Mouse (Mus musculus) intestine, embryonic 14.5 days (tissue): ENCODE measurements around the gene Efnb3. TPM values are rescaled to one million over a fixed set of nuclear protein-coding genes. Genes with fewer than 3 reads are reported as not detected.

Experiments
- ATAC-seq: fragments of 200-750 bp; cut with Nextera tagmentation; replicated peaks from 2 replicates; pipeline ENCODE4 v1.8.0; 2017; ENCODE audit warnings: low read depth, moderate number of reproducible peaks, moderate TSS enrichment, moderate library complexity; ENCODE audit not compliant: low FRiP score, low TSS enrichment
- DNase-seq: peaks from one replicate; pipeline ENCODE4 v3.0.0-alpha.2; 2018; ENCODE audit warnings: low spot score
- H3K27ac ChIP-seq: fragments of 300-500 bp; sonication (generic); 2 replicates; pipeline ENCODE4 v1.5.1; 2014; ENCODE audit warnings: low read depth, mild to moderate bottlenecking, control low read depth
- H3K27me3 ChIP-seq: fragments of 300-500 bp; sonication (generic); replicated peaks from 2 replicates; pipeline ENCODE4 v1.6.1; 2014; ENCODE audit warnings: low read length, control low read depth; ENCODE audit not compliant: control insufficient read depth, insufficient read depth
- H3K36me3 ChIP-seq: fragments of 300-500 bp; sonication (generic); 2 replicates; pipeline ENCODE4 v1.6.1; 2014; ENCODE audit warnings: low read length, control low read depth; ENCODE audit not compliant: control insufficient read depth, insufficient read depth
- H3K4me1 ChIP-seq: fragments of 300-500 bp; sonication (generic); replicated peaks from 2 replicates; pipeline ENCODE4 v1.6.1; 2014; ENCODE audit warnings: low read length, control low read depth, mixed read lengths; ENCODE audit not compliant: control insufficient read depth, insufficient read depth
- H3K4me2 ChIP-seq: fragments of 300-500 bp; sonication (generic); 2 replicates; pipeline ENCODE4 v1.6.1; 2014; ENCODE audit warnings: low read length
- H3K4me3 ChIP-seq: fragments of 300-500 bp; sonication (generic); 2 replicates; pipeline ENCODE4 v1.5.1; 2014; ENCODE audit warnings: low read depth, low read length, control low read depth, mixed read lengths
- H3K9ac ChIP-seq: fragments of 300-500 bp; sonication (generic); 2 replicates; pipeline ENCODE4 v1.6.1; 2014; ENCODE audit warnings: mild to moderate bottlenecking, low read length
- H3K9me3 ChIP-seq: fragments of 300-500 bp; sonication (generic); 2 replicates; pipeline ENCODE4 v1.6.1; 2016; ENCODE audit warnings: low read length, control low read depth; ENCODE audit not compliant: control insufficient read depth
- WGBS: fragments of 180-500 bp; shearing (Covaris S2); extraction: QIAGEN DNeasy Blood & Tissue Kit; methylation state at CpG from one replicate; pipeline ENCODE4 v1.1.7; 2014; 5-methylcytosine and 5-hydroxymethylcytosine counted together
- polyA plus RNA-seq: library from polyadenylated mRNA; unstranded; fragments of >200 nt; fragmentation: Nextera tagmentation; extraction: Ambion mirVana; gene quantifications from 2 replicates; pipeline ENCODE4 v1.2.1, GENCODE M21; 2014

Efnb3 gene
- polyA plus RNA-seq, 1 experiment from 2014 or later = 4.9 TPM

GRCm38 (mm10) chr11:69563373-69563772, 3.4 kb upstream of the Efnb3 start:
- Histone ChIP-seq H3K4me3 (no peak overlapping the region), H3K4me2 (no peak overlapping the region), H3K36me3 (peaks cover 43% of the 10 kb centered on the region), H3K9me3 (no peaks in the 10 kb centered on the region), H3K4me1 (peaks cover 19% of the 10 kb centered on the region), H3K27ac (no peak overlapping the region), H3K9ac (no peak overlapping the region), H3K27me3 (no peaks in the 10 kb centered on the region)
- DNase-seq (no peak), ATAC-seq (no peak)
- WGBS = 49% methylated on average over 13 of the region's 13 CpGs

- no peaks in the 10 kb centered on the region for H3K9me3 ChIP-seq
- no peak overlapping the region for H3K27ac ChIP-seq
- H3K4me1 ChIP-seq = peaks cover 19% of the 10 kb centered on the region
- H3K4me2 ChIP-seq = peak overlapping the region; percentile 98
- peaks cover 34% of the 10 kb centered on the region for H3K36me3 ChIP-seq
- no peaks in the 10 kb centered on the region; the same call in 1 of the 2 replicates for H3K27me3 ChIP-seq
- no peak overlapping the region for H3K4me3 ChIP-seq
- 29% methylated on average over 16 of the region's 16 CpGs for WGBS
- ATAC-seq (no peak), DNase-seq (no peak)
- H3K9ac ChIP-seq = no peak overlapping the region
These were observed 1.2 kb upstream of the Efnb3 start for GRCm38 (mm10) chr11:69560896-69561854.

GRCm38 (mm10) chr11:69559183-69559582, 822 bp downstream of the Efnb3 start:
- ATAC-seq = no peak
- no peak for DNase-seq
- Histone ChIP-seq H3K36me3 (peaks cover 22% of the 10 kb centered on the region), H3K27me3 (no peaks in the 10 kb centered on the region; the same call in 1 of the 2 replicates), H3K9ac (peak overlapping the region; percentile 70), H3K4me3 (peak overlapping the region; percentile 64), H3K9me3 (no peaks in the 10 kb centered on the region), H3K27ac (no peak overlapping the region), H3K4me1 (peaks cover 19% of the 10 kb centered on the region), H3K4me2 (peak overlapping the region; percentile 98)
- WGBS = 10% methylated on average over 5 of the region's 5 CpGs

DNA sequence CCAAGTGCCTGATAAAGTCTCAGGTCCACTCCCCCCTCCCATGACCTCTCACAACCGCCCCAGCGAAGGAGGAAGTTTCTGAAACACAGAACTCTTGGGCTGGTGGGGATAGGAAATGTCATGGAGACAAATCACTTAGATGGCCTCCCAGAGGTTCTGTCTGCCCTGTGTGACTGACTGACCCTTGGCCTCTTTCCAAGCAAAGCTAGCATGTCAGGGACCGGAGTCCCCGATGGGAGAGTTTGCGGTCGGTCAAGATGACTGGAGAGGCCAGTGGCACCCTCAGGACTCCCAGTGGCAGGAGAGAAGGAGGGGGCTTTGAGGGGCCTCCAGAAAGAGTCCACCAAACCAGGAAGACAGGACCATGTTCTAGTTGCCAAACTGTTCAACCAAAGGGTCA, 1.2 kb downstream of the Efnb3 start:
- DNase-seq (no peak), ATAC-seq (no peak)
- Histone ChIP-seq H3K27ac (no peak overlapping the region), H3K9ac (no peak overlapping the region), H3K4me2 (peak overlapping the region; percentile 98), H3K27me3 (no peaks in the 10 kb centered on the region; the same call in 1 of the 2 replicates), H3K36me3 (peaks cover 22% of the 10 kb centered on the region), H3K9me3 (no peaks in the 10 kb centered on the region), H3K4me3 (peak overlapping the region; percentile 64; the same call in 1 of the 2 replicates), H3K4me1 (peaks cover 19% of the 10 kb centered on the region)
- 21% methylated on average over 6 of the region's 6 CpGs for WGBS

- peaks cover 12% of the 10 kb centered on the region for H3K36me3 ChIP-seq
- no peaks in the 10 kb centered on the region for H3K9me3 ChIP-seq
- H3K4me3 ChIP-seq = no peak overlapping the region
- no peaks in the 10 kb centered on the region; the same call in 1 of the 2 replicates for H3K27me3 ChIP-seq
- WGBS = 41% methylated on average over 13 of the region's 14 CpGs
- no peak overlapping the region for H3K9ac ChIP-seq
- ATAC-seq = no peak
- H3K4me1 ChIP-seq = peaks cover 19% of the 10 kb centered on the region
- no peak overlapping the region for H3K27ac ChIP-seq
- H3K4me2 ChIP-seq = no peak overlapping the region
- no peak for DNase-seq
These were observed 2.5 kb downstream of the Efnb3 start for GRCm38 (mm10) chr11:69557381-69557958.

DNA sequence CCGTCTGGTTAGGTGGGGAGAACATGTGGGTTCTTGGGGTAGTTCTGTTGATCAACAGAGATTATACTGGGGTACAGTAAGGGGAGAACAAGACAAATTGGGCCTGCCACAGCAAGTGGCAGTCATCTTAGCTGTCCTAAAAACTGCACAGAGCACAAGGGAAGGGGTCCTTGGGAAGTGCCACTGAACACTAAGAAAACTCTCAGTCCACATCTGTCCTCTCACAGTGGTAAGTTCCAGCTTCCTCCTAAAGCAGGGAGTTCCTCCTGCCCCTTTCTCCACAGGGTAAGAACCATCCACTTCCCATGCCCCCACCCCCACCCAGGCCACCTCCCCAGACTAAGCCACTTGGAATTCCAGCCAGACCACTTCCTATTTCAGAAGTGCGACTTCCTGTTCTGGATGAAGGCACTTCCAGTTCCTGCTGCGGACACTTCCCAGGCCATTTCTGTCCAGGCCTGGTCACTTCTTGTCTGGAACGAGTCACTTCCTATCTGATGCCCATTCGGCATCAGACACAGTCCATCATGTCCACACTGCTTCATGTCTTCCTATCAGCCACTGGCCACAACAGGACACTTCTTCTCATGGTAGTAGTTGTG, 5.4 kb downstream of the Efnb3 start:
- DNase-seq = no peak
- Histone ChIP-seq H3K27me3 (no peaks in the 10 kb centered on the region; the same call in 1 of the 2 replicates), H3K27ac (no peak overlapping the region), H3K4me1 (peaks cover 12% of the 10 kb centered on the region), H3K9ac (no peak overlapping the region), H3K4me3 (no peak overlapping the region), H3K9me3 (no peaks in the 10 kb centered on the region), H3K4me2 (no peak overlapping the region), H3K36me3 (no peaks in the 10 kb centered on the region)
- WGBS = 75% methylated on average over 5 of the region's 5 CpGs
- ATAC-seq = no peak

- no peaks in the 10 kb centered on the region for H3K4me1 ChIP-seq
- DNase-seq (no peak), ATAC-seq (no peak)
- 17% methylated on average over 2 of the region's 2 CpGs for WGBS
- H3K4me3 ChIP-seq = no peak overlapping the region
- no peak overlapping the region for H3K4me2 ChIP-seq
- no peaks in the 10 kb centered on the region for H3K9me3 ChIP-seq
- no peak overlapping the region for H3K9ac ChIP-seq
- no peaks in the 10 kb centered on the region for H3K36me3 ChIP-seq
- H3K27ac ChIP-seq = no peak overlapping the region
- no peaks in the 10 kb centered on the region; the same call in 1 of the 2 replicates for H3K27me3 ChIP-seq
These were observed 6.7 kb downstream of the Efnb3 start for GRCm38 (mm10) chr11:69553341-69553721.

DNA sequence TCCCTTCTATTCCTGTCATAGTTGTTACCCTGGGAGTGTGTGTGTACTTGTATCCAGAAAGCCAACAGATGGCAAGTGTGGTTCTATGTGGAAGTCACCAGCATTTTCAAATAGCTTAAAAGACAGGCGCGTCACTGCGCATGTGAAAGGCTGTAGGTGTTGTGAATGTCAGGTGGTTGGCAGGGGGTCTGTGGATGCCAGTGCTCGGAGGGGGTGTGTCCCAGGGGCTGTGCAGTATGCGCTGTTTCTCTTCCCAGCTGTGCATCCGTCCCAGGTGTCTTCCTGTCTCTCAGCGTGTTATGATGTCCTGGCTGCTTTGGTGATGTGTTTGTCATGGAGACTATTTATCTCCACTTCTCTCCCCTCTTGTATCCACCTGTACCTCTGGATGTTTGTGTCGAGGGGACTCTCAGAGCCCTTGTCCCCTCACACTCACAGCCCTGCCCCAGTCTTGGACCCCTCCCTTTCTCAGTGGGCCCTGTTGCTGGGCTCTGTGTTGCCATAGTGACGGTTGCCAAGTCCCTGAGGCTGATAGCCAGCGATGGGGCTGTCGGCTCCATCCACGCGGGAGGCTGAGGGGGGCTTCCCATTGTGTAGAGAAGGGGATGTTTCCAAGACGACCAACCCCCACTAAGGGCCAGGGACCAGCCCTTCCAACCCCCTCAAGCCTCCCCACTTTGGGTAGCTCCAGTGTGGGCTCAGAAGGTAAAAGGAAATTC, 7.2 kb downstream of the Efnb3 start:
- no peaks in the 10 kb centered on the region for H3K36me3 ChIP-seq
- H3K27me3 ChIP-seq = no peaks in the 10 kb centered on the region; the same call in 1 of the 2 replicates
- ATAC-seq (no peak), DNase-seq (peak; percentile 50)
- no peaks in the 10 kb centered on the region for H3K9me3 ChIP-seq
- H3K4me2 ChIP-seq = no peak overlapping the region
- no peak overlapping the region for H3K9ac ChIP-seq
- WGBS = 28% methylated on average over 14 of the region's 14 CpGs
- no peak overlapping the region for H3K4me3 ChIP-seq
- no peak overlapping the region for H3K27ac ChIP-seq
- peaks cover 2% of the 10 kb centered on the region; the same call in 1 of the 2 replicates for H3K4me1 ChIP-seq
